Mouse (Mus musculus) lung, embryonic 14.5 days (tissue): ENCODE measurements at regions not wholly inside any gene's neighbourhood (a gene's known extent, or its start where the extent isn't known, plus 50 kb on each side); places are given as distances from the start of the nearest gene placed in this dataset.

Source experiments
- ATAC-seq: fragments of 200-750 bp; cut with Nextera tagmentation; 2 replicates; pipeline ENCODE4 v1.8.0; 2017; ENCODE audit warnings: mild to moderate bottlenecking, moderate TSS enrichment, moderate library complexity; ENCODE audit not compliant: insufficient read depth
- DNase-seq: peaks from one replicate; pipeline ENCODE4 v3.0.0-alpha.2; 2015
- H3K27ac ChIP-seq: fragments of 300-500 bp; sonication (generic); 2 replicates; pipeline ENCODE4 v1.5.1; 2014; ENCODE audit warnings: low read depth, mild to moderate bottlenecking, moderate library complexity
- H3K27me3 ChIP-seq: fragments of 300-500 bp; sonication (generic); 2 replicates; pipeline ENCODE4 v1.6.1; 2014; ENCODE audit warnings: low read length, control low read depth; ENCODE audit not compliant: insufficient read depth
- H3K36me3 ChIP-seq: fragments of 300-500 bp; sonication (generic); 2 replicates; pipeline ENCODE4 v1.6.1; 2014; ENCODE audit warnings: control low read depth; ENCODE audit not compliant: insufficient read depth
- H3K4me1 ChIP-seq: fragments of 300-500 bp; sonication (generic); 2 replicates; pipeline ENCODE4 v1.6.1; 2014; ENCODE audit warnings: antibody characterized with exemption, control low read depth; ENCODE audit not compliant: insufficient read depth
- H3K4me2 ChIP-seq: fragments of 300-500 bp; sonication (generic); 2 replicates; pipeline ENCODE4 v1.6.1; 2014; ENCODE audit warnings: mild to moderate bottlenecking
- H3K4me3 ChIP-seq: fragments of 300-500 bp; sonication (generic); 2 replicates; pipeline ENCODE4 v1.5.1; 2014; ENCODE audit warnings: low read depth, low read length
- H3K9ac ChIP-seq: fragments of 300-500 bp; sonication (generic); 2 replicates; pipeline ENCODE4 v1.6.1; 2014
- H3K9me3 ChIP-seq: fragments of 300-500 bp; sonication (generic); 2 replicates; pipeline ENCODE4 v1.6.1; 2016; ENCODE audit warnings: low read depth, low read length, control low read depth
- CTCF ChIP-seq: IDR thresholded peaks from 2 replicates; pipeline ENCODE4 v1.5.1; 2016; ENCODE audit warnings: antibody characterized with exemption, low read depth
- WGBS: fragments of 180-500 bp; shearing (Covaris S2); extraction: QIAGEN DNeasy Blood & Tissue Kit; methylation state at CpG from one replicate; pipeline ENCODE4 v1.1.7; 2014; 5-methylcytosine and 5-hydroxymethylcytosine counted together

DNA sequence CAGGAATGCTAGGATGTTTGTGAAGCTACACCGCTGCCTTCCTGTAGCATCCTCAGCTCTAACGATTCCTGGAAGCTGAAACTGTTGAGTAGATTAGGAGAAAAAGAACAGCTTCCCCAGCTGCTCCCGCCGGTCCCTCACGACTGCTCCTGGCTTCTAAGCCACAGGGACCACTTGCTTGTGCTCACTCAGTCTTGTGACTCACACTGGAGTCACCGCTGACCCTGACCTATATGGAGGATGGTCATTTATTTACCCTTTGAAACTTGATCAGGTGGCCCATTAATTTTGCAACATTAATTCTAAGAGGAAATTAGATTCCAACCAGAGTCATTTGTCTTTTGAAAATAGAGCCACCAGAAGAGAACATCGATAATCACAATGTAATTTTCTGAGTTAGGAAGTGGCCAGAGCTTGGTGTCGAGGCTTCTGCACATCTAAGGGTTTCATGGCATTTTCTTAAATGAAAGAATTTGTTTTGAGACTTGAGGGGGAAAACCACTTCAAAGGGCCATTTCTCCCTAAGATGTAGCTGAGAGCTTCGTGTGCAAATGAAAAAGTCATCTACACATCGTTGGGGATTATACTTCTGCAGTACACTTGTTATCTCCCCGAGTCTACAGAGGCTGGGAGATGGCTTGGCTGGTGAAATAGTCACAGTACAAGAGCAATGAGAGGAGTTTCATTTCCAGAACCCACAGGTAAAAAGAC lies 153.8 kb upstream of the Runx1 start:
- no peak for DNase-seq
- no peaks in the 10 kb centered on the region for H3K36me3 ChIP-seq
- WGBS: 61% methylated on average over 11 of the region's 11 CpGs

DNA sequence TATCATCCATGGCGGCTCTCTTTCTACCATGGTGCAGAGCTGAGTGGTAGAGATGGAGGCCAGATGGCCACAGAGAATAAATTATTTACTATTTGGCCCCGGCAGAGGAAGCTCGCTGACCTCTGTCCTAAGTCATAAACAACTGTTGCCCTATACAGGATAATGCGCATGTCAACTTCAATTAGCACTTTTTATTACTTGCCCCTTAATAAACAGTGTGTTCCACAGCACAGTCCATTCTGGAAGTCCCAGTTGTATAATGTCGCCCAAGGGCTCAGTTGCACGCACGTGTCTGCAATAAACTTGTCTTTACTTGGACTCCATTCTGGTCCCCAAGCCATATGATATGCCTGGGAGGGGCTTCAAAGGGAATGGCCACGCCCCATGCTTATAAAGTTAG lies 150.1 kb upstream of the Runx1 start:
- TF ChIP-seq CTCF: no peak
- Histone ChIP-seq H3K4me2 (no peak overlapping the region), H3K27ac (no peak overlapping the region), H3K9me3 (no peaks in the 10 kb centered on the region), H3K4me3 (no peak overlapping the region), H3K4me1 (no peaks in the 10 kb centered on the region), H3K27me3 (no peaks in the 10 kb centered on the region), H3K9ac (no peak overlapping the region), H3K36me3 (no peaks in the 10 kb centered on the region)
- WGBS: 49% methylated on average over 8 of the region's 8 CpGs
- DNase-seq (peak; percentile 85), ATAC-seq (peak; percentile 94)

More for the DNA sequence above, 153.8 kb upstream of the Runx1 start:
- H3K4me3 ChIP-seq: no peak overlapping the region
- H3K27me3 ChIP-seq: no peaks in the 10 kb centered on the region
- no peak overlapping the region for H3K9ac ChIP-seq
- no peaks in the 10 kb centered on the region for H3K9me3 ChIP-seq
- H3K27ac ChIP-seq: no peak overlapping the region
- no peak for ATAC-seq
- H3K4me2 ChIP-seq: no peak overlapping the region
- no peaks in the 10 kb centered on the region for H3K4me1 ChIP-seq
- no peak for TF ChIP-seq CTCF

DNA sequence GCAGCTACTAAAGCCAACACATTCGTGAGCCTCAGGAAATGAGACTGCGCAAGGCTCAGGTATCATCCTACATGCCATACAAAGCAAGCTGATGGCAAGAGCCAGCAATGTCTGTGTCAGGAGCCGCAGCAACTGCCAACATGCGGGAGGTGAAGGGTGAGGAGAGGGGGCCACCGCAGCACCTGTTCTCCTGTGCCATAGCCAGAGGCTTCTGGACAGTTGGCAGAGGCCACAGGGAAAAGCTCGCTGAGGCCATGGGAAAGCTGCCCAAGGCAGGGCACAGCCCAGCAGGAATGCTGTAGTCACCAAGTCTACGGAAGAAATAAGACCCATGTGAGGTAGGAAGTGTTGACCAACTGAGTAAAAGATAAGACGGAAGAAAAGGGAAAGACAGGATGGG lies 149.1 kb upstream of the Runx1 start:
- no peaks in the 10 kb centered on the region for H3K36me3 ChIP-seq
- H3K27me3 ChIP-seq: no peaks in the 10 kb centered on the region
- ATAC-seq (no peak), DNase-seq (no peak)
- H3K4me2 ChIP-seq: no peak overlapping the region
- H3K27ac ChIP-seq: no peak overlapping the region
- H3K9me3 ChIP-seq: no peaks in the 10 kb centered on the region
- 86% methylated on average over 8 of the region's 8 CpGs for WGBS
- no peak overlapping the region for H3K4me3 ChIP-seq
- no peaks in the 10 kb centered on the region for H3K4me1 ChIP-seq
- TF ChIP-seq CTCF: no peak
- no peak overlapping the region for H3K9ac ChIP-seq

DNA sequence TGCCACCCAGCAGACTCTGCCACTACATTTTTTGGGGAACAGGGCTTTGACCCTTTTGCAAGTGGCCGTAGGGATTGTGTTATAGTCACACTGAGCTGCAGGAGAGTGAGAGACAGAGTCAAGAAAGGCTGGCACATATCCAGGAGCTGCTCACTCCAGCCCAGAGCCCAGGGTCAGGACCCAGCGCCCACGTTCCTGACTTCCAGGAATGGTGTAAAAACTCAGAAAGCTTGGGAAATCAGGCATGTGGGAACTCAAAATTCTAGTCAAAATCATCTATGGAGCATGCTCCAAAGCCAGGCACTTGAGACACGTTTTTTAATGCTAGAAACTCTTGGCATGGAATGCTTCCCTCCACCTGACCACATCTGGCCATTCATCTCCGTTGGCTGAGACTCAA lies 146.7 kb upstream of the Runx1 start:
- Histone ChIP-seq H3K27ac (no peak overlapping the region), H3K9ac (no peak overlapping the region), H3K4me2 (no peak overlapping the region), H3K27me3 (no peaks in the 10 kb centered on the region), H3K36me3 (no peaks in the 10 kb centered on the region), H3K4me1 (no peaks in the 10 kb centered on the region), H3K9me3 (no peaks in the 10 kb centered on the region), H3K4me3 (no peak overlapping the region)
- DNase-seq (no peak), ATAC-seq (no peak)
- no peak for TF ChIP-seq CTCF
- 68% methylated on average over 5 of the region's 5 CpGs for WGBS

DNA sequence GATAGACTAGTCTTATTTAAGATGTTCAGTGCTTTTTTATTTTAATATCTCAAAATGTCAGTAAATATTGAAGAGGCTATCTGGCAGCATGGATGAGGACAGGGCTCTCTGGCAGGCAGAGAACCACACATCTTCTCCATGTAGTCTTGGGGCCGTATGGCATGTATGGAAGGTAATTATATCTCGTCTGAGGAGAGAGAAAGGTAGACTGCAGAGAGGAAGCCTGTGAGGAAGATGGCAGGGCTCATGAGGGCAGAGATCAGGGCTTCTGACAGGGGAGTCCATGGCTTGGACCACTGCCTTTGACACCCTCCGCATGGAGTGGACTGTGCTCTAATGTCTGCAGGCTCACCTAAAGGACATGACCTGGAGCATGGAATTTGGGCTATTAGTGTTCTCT lies 146.0 kb upstream of the Runx1 start:
- ATAC-seq (no peak), DNase-seq (no peak)
- Histone ChIP-seq H3K4me2 (no peak overlapping the region), H3K36me3 (no peaks in the 10 kb centered on the region), H3K9ac (no peak overlapping the region), H3K27me3 (no peaks in the 10 kb centered on the region), H3K4me1 (no peaks in the 10 kb centered on the region), H3K27ac (no peak overlapping the region), H3K4me3 (no peak overlapping the region), H3K9me3 (no peaks in the 10 kb centered on the region)
- TF ChIP-seq CTCF: no peak
- 86% methylated on average over 3 of the region's 3 CpGs for WGBS

DNA sequence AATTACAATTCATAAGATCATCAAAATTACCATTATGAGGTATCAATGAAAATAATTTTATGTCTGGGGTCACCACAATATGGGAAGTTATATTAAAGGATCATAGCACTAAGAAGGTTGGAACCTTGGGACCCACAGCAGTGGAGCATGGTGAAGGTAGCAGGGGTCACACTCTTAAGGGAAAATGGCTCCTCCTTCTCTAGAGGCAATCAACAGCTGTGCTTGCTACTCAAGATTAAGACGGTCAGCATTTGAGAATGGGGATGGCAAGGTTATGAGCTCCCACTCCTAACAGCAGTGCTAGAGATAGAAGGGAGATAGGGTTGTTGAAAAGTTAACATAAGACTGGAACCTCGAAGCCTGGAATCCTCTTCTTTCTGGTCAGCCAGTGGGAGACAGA lies 144.6 kb upstream of the Runx1 start:
- H3K36me3 ChIP-seq: no peaks in the 10 kb centered on the region
- DNase-seq: no peak
- H3K4me3 ChIP-seq: no peak overlapping the region
- H3K4me1 ChIP-seq: no peaks in the 10 kb centered on the region
- H3K9me3 ChIP-seq: no peaks in the 10 kb centered on the region
- H3K27me3 ChIP-seq: no peaks in the 10 kb centered on the region
- ATAC-seq: no peak
- H3K4me2 ChIP-seq: no peak overlapping the region
- no peak overlapping the region for H3K27ac ChIP-seq
- H3K9ac ChIP-seq: no peak overlapping the region
- no peak for TF ChIP-seq CTCF
- WGBS: 78% methylated on average over 2 of the region's 2 CpGs

DNA sequence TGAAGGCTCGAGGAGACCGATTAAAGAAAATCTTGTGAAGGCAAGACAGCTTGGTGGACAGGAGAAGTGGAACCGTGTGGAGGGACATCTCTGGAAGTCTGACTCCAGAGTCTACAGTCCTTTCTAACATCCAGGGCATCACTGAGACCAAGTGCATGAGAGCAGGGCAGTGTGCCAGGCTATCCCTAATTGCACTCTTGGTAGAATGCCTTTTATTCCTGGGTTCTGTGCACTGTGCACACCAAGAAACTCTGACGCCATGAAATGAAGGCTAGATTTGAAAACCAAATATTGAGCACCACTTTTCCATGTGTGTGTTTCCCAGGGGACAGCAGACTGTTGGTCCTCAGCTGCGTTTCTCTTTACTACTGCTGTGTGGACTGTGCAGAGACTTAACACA lies 143.1 kb upstream of the Runx1 start:
- Histone ChIP-seq H3K27me3 (no peaks in the 10 kb centered on the region), H3K4me1 (no peaks in the 10 kb centered on the region), H3K9ac (no peak overlapping the region), H3K9me3 (no peaks in the 10 kb centered on the region), H3K4me3 (no peak overlapping the region), H3K4me2 (no peak overlapping the region), H3K36me3 (no peaks in the 10 kb centered on the region), H3K27ac (no peak overlapping the region)
- DNase-seq (peak; percentile 0), ATAC-seq (no peak)
- WGBS: 82% methylated on average over 5 of the region's 5 CpGs
- TF ChIP-seq CTCF: no peak
